Mouse (Mus musculus): ENCODE results near the gene Pi4k2a.

DNA sequence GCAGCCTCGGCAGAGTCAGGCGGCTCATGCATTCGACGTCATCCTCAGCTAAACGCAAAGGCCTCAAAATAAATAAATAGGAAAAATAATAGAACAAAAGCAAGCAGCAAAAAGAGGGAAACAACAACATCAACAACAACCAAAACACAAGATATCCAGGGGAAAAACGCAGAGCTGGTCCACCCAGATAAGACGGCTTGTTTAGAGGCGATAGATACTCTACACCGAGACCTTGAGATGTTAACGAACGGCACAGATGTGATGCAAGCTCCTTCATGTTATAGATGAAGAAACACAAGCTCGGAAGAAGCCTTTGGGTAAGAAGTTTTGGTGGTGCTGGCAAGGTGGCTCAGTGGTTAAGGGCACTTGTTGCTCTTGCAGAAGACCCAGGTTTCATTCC lies 11.3 kb upstream of the Pi4k2a start:
- TF ChIP-seq ZNF384 (IDR thresholded peaks at IDR 0.05; ENCODE audit: low read depth, low read length) (no peak), CHD2 (IDR thresholded peaks at IDR 0.05; ENCODE audit: low read depth, low read length) (no peak), ZC3H11A (IDR thresholded peaks at IDR 0.05; ENCODE audit: borderline replicate concordance, low read depth, low read length) (no peak), HCFC1 (IDR thresholded peaks at IDR 0.05; ENCODE audit: borderline replicate concordance, insufficient read depth, low read length) (no peak), MAFK (IDR thresholded peaks at IDR 0.05; ENCODE audit: insufficient read depth, low read depth, low read length) (no peak)

Measured in ES-E14 (cell line).